Mouse (Mus musculus): ENCODE measurements at regions not wholly inside any gene's neighbourhood (a gene's known extent, or its start where the extent isn't known, plus 50 kb on each side); places are given as distances from the start of the nearest gene placed in this dataset.

- Histone ChIP-seq H3K4me2 (no peak overlapping the region), H3K36me3 (no peaks in the 10 kb centered on the region), H3K9ac (no peak overlapping the region), H3K27ac (no peak overlapping the region), H3K4me1 (no peaks in the 10 kb centered on the region), H3K4me3 (no peak overlapping the region), H3K27me3 (no peaks in the 10 kb centered on the region), H3K9me3 (no peaks in the 10 kb centered on the region)
- WGBS, result 64% methylated on average over 16 of the region's 16 CpGs
- no peak for ATAC-seq (ENCODE audit: insufficient number of reproducible peaks, low FRiP score, low TSS enrichment, low read depth)
These were observed 148.8 kb upstream of the Ado start for GRCm38 (mm10) chr10:67697401-67698195.

- Histone ChIP-seq H3K27me3 (no peaks in the 10 kb centered on the region), H3K9ac (no peak overlapping the region), H3K4me1 (no peaks in the 10 kb centered on the region), H3K4me3 (no peak overlapping the region), H3K9me3 (no peaks in the 10 kb centered on the region), H3K27ac (no peak overlapping the region), H3K4me2 (no peak overlapping the region), H3K36me3 (no peaks in the 10 kb centered on the region)
- ATAC-seq (ENCODE audit: insufficient number of reproducible peaks, low FRiP score, low TSS enrichment, low read depth), result no peak
- 54% methylated on average over 10 of the region's 10 CpGs for WGBS
These were observed 147.4 kb upstream of the Ado start for GRCm38 (mm10) chr10:67695891-67696853.

GRCm38 (mm10) chr10:67694751-67695150, 146.0 kb upstream of the Ado start:
- Histone ChIP-seq H3K4me3 (no peak overlapping the region), H3K9ac (no peak overlapping the region), H3K9me3 (no peaks in the 10 kb centered on the region), H3K4me1 (no peaks in the 10 kb centered on the region), H3K36me3 (no peaks in the 10 kb centered on the region), H3K27me3 (no peaks in the 10 kb centered on the region), H3K4me2 (no peak overlapping the region), H3K27ac (no peak overlapping the region)
- no peak for ATAC-seq (ENCODE audit: insufficient number of reproducible peaks, low FRiP score, low TSS enrichment, low read depth)
- WGBS, result 85% methylated on average over 4 of the region's 4 CpGs

- Histone ChIP-seq H3K4me2 (no peak overlapping the region), H3K27ac (no peak overlapping the region), H3K27me3 (no peaks in the 10 kb centered on the region), H3K4me3 (no peak overlapping the region), H3K9ac (no peak overlapping the region), H3K36me3 (no peaks in the 10 kb centered on the region), H3K9me3 (no peaks in the 10 kb centered on the region), H3K4me1 (no peaks in the 10 kb centered on the region)
- ATAC-seq (ENCODE audit: insufficient number of reproducible peaks, low FRiP score, low TSS enrichment, low read depth), result no peak
- 73% methylated on average over 4 of the region's 4 CpGs for WGBS
These were observed 144.8 kb upstream of the Ado start for GRCm38 (mm10) chr10:67693586-67693985.

GRCm38 (mm10) chr10:67689944-67690670, 141.4 kb upstream of the Ado start:
- Histone ChIP-seq H3K4me2 (no peak overlapping the region), H3K27ac (no peak overlapping the region), H3K9me3 (no peaks in the 10 kb centered on the region), H3K4me1 (no peaks in the 10 kb centered on the region), H3K9ac (no peak overlapping the region), H3K4me3 (no peak overlapping the region), H3K36me3 (no peaks in the 10 kb centered on the region), H3K27me3 (no peaks in the 10 kb centered on the region)
- ATAC-seq (ENCODE audit: insufficient number of reproducible peaks, low FRiP score, low TSS enrichment, low read depth), result no peak
- 83% methylated on average over 15 of the region's 15 CpGs for WGBS

- 96% methylated on average over 4 of the region's 4 CpGs for WGBS
- no peak overlapping the region for H3K4me3 ChIP-seq
These were observed 130.6 kb upstream of the Ado start for GRCm38 (mm10) chr10:67679382-67679781.

GRCm38 (mm10) chr10:67673450-67673849, 124.7 kb upstream of the Ado start:
- 74% methylated on average over 8 of the region's 8 CpGs for WGBS
- no peak overlapping the region for H3K9ac ChIP-seq
- no peak for ATAC-seq (ENCODE audit: insufficient number of reproducible peaks, low FRiP score, low TSS enrichment, low read depth)

More at GRCm38 (mm10) chr10:67679382-67679781, 130.6 kb upstream of the Ado start:
- Histone ChIP-seq H3K9me3 (no peaks in the 10 kb centered on the region), H3K9ac (no peak overlapping the region), H3K27me3 (no peaks in the 10 kb centered on the region), H3K27ac (no peak overlapping the region), H3K36me3 (no peaks in the 10 kb centered on the region), H3K4me1 (no peaks in the 10 kb centered on the region), H3K4me2 (no peak overlapping the region)
- no peak for ATAC-seq (ENCODE audit: insufficient number of reproducible peaks, low FRiP score, low TSS enrichment, low read depth)

GRCm38 (mm10) chr10:67672281-67672680, 123.5 kb upstream of the Ado start:
- no peaks in the 10 kb centered on the region for H3K36me3 ChIP-seq
- H3K4me2 ChIP-seq, result no peak overlapping the region
- H3K27me3 ChIP-seq, result no peaks in the 10 kb centered on the region
- H3K27ac ChIP-seq, result 0 out of 2 replicates have a peak overlapping the region, but pooled peaks have one; percentile 22
- peaks cover 7% of the 10 kb centered on the region; the same call in 1 of the 2 replicates for H3K4me1 ChIP-seq
- no peaks in the 10 kb centered on the region for H3K9me3 ChIP-seq
- H3K4me3 ChIP-seq, result no peak overlapping the region
- ATAC-seq (ENCODE audit: insufficient number of reproducible peaks, low FRiP score, low TSS enrichment, low read depth), result no peak
- 54% methylated on average over 8 of the region's 8 CpGs for WGBS
- no peak overlapping the region for H3K9ac ChIP-seq

More at GRCm38 (mm10) chr10:67673450-67673849, 124.7 kb upstream of the Ado start:
- Histone ChIP-seq H3K27me3 (no peaks in the 10 kb centered on the region), H3K4me1 (peaks cover 7% of the 10 kb centered on the region; the same call in 1 of the 2 replicates), H3K4me2 (no peak overlapping the region), H3K36me3 (no peaks in the 10 kb centered on the region), H3K4me3 (no peak overlapping the region), H3K27ac (no peak overlapping the region), H3K9me3 (no peaks in the 10 kb centered on the region)

- peaks cover 7% of the 10 kb centered on the region; the same call in 1 of the 2 replicates for H3K4me1 ChIP-seq
- H3K4me3 ChIP-seq, result no peak overlapping the region
- 90% methylated on average over 2 of the region's 2 CpGs for WGBS
- ATAC-seq (ENCODE audit: insufficient number of reproducible peaks, low FRiP score, low TSS enrichment, low read depth), result no peak
- H3K36me3 ChIP-seq, result no peaks in the 10 kb centered on the region
- H3K9ac ChIP-seq, result no peak overlapping the region
- no peak overlapping the region for H3K4me2 ChIP-seq
- H3K9me3 ChIP-seq, result no peaks in the 10 kb centered on the region
- H3K27ac ChIP-seq, result no peak overlapping the region
- no peaks in the 10 kb centered on the region for H3K27me3 ChIP-seq
These were observed 120.3 kb upstream of the Ado start for GRCm38 (mm10) chr10:67669066-67669465.

GRCm38 (mm10) chr10:67663028-67663427, 114.3 kb upstream of the Ado start:
- no peak overlapping the region for H3K9ac ChIP-seq
- no peak for ATAC-seq (ENCODE audit: insufficient number of reproducible peaks, low FRiP score, low TSS enrichment, low read depth)
- no peak overlapping the region for H3K4me3 ChIP-seq
- no peaks in the 10 kb centered on the region for H3K9me3 ChIP-seq
- H3K4me1 ChIP-seq, result no peaks in the 10 kb centered on the region
- H3K36me3 ChIP-seq, result no peaks in the 10 kb centered on the region
- H3K27me3 ChIP-seq, result no peaks in the 10 kb centered on the region
- H3K27ac ChIP-seq, result no peak overlapping the region
- WGBS, result 48% methylated on average over 3 of the region's 3 CpGs
- no peak overlapping the region for H3K4me2 ChIP-seq

- no peaks in the 10 kb centered on the region for H3K9me3 ChIP-seq
- H3K36me3 ChIP-seq, result no peaks in the 10 kb centered on the region
- H3K4me2 ChIP-seq, result no peak overlapping the region
- no peak overlapping the region for H3K9ac ChIP-seq
- H3K27me3 ChIP-seq, result no peaks in the 10 kb centered on the region
- no peak overlapping the region for H3K27ac ChIP-seq
- ATAC-seq (ENCODE audit: insufficient number of reproducible peaks, low FRiP score, low TSS enrichment, low read depth), result no peak
- no peak overlapping the region for H3K4me3 ChIP-seq
- WGBS, result 79% methylated on average over 4 of the region's 4 CpGs
- no peaks in the 10 kb centered on the region for H3K4me1 ChIP-seq
These were observed 112.9 kb upstream of the Ado start for GRCm38 (mm10) chr10:67661666-67662065.

All from limb, embryonic 15.5 days (tissue).